ENCODE assay signal across 35 mouse cellular contexts in the genomic region with DNA sequence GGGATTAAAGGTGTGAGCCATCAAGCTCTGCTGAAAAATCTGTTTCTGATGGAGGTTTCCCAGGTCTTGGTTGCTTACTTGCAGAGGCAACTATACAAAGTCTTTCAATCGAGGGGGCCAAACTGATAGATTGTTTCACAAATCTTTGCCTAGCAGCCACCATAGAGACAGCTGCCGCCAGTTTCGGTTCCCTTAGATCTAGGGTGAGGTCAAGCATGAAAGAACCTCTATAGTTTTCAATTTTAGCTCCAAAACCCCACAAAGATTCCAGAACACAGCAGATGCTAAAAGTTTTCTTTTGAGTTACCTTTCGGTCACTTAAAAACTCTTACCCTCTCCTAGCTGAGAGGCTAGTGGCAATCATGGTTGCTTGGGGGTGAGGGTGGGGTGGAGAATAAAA. TPM values are rescaled to one million over a fixed set of nuclear protein-coding genes. Genes with fewer than 3 reads are reported as not detected.
DNase-seq lines count a peak whose midpoint lies in the region; ATAC-seq and TF ChIP-seq lines count a peak whose summit lies in the region.
"Had no signal": no experiment of that assay in that cellular context is flagged by ENCODE, and none has a peak within 500 bp of the region (broad histone marks: within the 10 kb centered on the region; RNA-seq: fewer than 3 reads in every experiment).

No protein-coding gene starts in this region.

- no peaks in the 10 kb centered on the region for H3K9me3 ChIP-seq in midbrain, embryonic 10.5 days (replicated peaks)
- H3K9me3 ChIP-seq in midbrain, embryonic 15.5 days, result no peaks in the 10 kb centered on the region
- H3K9me3 ChIP-seq in forebrain, embryonic 15.5 days, result no peaks in the 10 kb centered on the region
- H3K9me3 ChIP-seq: G1E; hindbrain, embryonic 10.5 days; limb, embryonic 12.5 days; liver, embryonic 15.5 days had no signal

- peaks cover 9% of the 10 kb centered on the region; the same call in 1 of the 2 replicates for H3K36me3 ChIP-seq in midbrain, embryonic 10.5 days
- no peaks in the 10 kb centered on the region for H3K36me3 ChIP-seq in midbrain, embryonic 15.5 days (replicated peaks)
- no peaks in the 10 kb centered on the region for H3K36me3 ChIP-seq in forebrain, embryonic 15.5 days
- H3K36me3 ChIP-seq: G1E; hindbrain, embryonic 10.5 days; limb, embryonic 12.5 days; liver, embryonic 15.5 days had no signal

- no peak overlapping the region for H3K4me2 ChIP-seq in midbrain, embryonic 15.5 days
- no peak overlapping the region for H3K4me2 ChIP-seq in forebrain, embryonic 15.5 days (replicated peaks)
- H3K4me2 ChIP-seq: limb, embryonic 12.5 days; liver, embryonic 15.5 days had no signal

- DNase-seq in midbrain, embryonic 10.5 days (ENCODE audit: low spot score), result no peak
- DNase-seq in B cell, adult 2 months, result peak; percentile 64 to 67
- no peak for DNase-seq in cerebellum, postnatal 4 days (ENCODE audit: low spot score in 2 of 2)
- DNase-seq: adrenal gland, adult 8-10 months; cerebellum, adult 18-20 months; cerebellum, postnatal 10 days; gastrocnemius, adult 2 months; gastrocnemius, postnatal 36 days; heart, postnatal 14 days; kidney, adult 11 months; kidney, postnatal 14 days; lung, embryonic 14.5 days; lung, postnatal 14 days; midbrain, embryonic 14.5 days; right cerebral cortex, postnatal 4 days; thymus, postnatal 4 days had no signal

- H3K4me3 ChIP-seq in midbrain, embryonic 10.5 days, result no peak overlapping the region
- H3K4me3 ChIP-seq in midbrain, embryonic 15.5 days, result no peak overlapping the region
- no peak overlapping the region for H3K4me3 ChIP-seq in bone marrow macrophage, adult 2 months (ENCODE audit: insufficient read depth, low read length)
- H3K4me3 ChIP-seq in forebrain, embryonic 15.5 days, result no peak overlapping the region
- H3K4me3 ChIP-seq: gastrocnemius, adult 2 months; hindbrain, embryonic 10.5 days; left cerebral cortex, adult 2 months; limb, embryonic 12.5 days; liver, embryonic 15.5 days had no signal

- H3K27ac ChIP-seq in midbrain, embryonic 10.5 days (replicated peaks), result 0 out of 2 replicates have a peak overlapping the region, but pooled peaks have one; percentile 17
- no peak overlapping the region for H3K27ac ChIP-seq in midbrain, embryonic 15.5 days
- peak overlapping the region; percentile 44 for H3K27ac ChIP-seq in bone marrow macrophage, adult 2 months (ENCODE audit: insufficient read depth, low read depth, low read length)
- H3K27ac ChIP-seq in forebrain, embryonic 15.5 days (replicated peaks), result no peak overlapping the region
- H3K27ac ChIP-seq: gastrocnemius, adult 2 months; hindbrain, embryonic 10.5 days; left cerebral cortex, adult 2 months; limb, embryonic 12.5 days; liver, embryonic 15.5 days had no signal

- WGBS in midbrain, embryonic 10.5 days, result 85% methylated on average over 4 of the region's 4 CpGs
- WGBS in midbrain, embryonic 15.5 days, result 81% methylated on average over 4 of the region's 4 CpGs
- 84% methylated on average over 4 of the region's 4 CpGs for WGBS in forebrain, embryonic 15.5 days

- TF ChIP-seq POLR2A in bone marrow macrophage, adult 2 months (IDR thresholded peaks at IDR 0.05; ENCODE audit: borderline replicate concordance, low read depth, low read length), result no peak

- no peak overlapping the region for H3K9ac ChIP-seq in midbrain, embryonic 15.5 days
- H3K9ac ChIP-seq in forebrain, embryonic 15.5 days (replicated peaks), result no peak overlapping the region
- H3K9ac ChIP-seq: limb, embryonic 12.5 days; liver, embryonic 15.5 days; lung, embryonic 14.5 days had no signal

- no peak for ATAC-seq in midbrain, embryonic 15.5 days (replicated peaks)
- ATAC-seq in megakaryocyte, adult 5-6 weeks (ENCODE audit: poor library complexity, severe bottlenecking), result peak; percentile 44
- no peak for ATAC-seq in forebrain, embryonic 15.5 days (replicated peaks)
- ATAC-seq in erythroblast, adult 5-6 weeks (replicated peaks; ENCODE audit: low FRiP score, poor library complexity, severe bottlenecking), result no peak
- ATAC-seq: forebrain, embryonic 16.5 days; hindbrain, embryonic 16.5 days had no signal

- TF ChIP-seq CTCF in bone marrow macrophage, adult 2 months (IDR thresholded peaks at IDR 0.05; ENCODE audit: low read depth, low read length), result no peak

- H3K27me3 ChIP-seq in midbrain, embryonic 10.5 days (ENCODE audit: low read depth, poor library complexity, severe bottlenecking), result no peaks in the 10 kb centered on the region
- no peaks in the 10 kb centered on the region for H3K27me3 ChIP-seq in midbrain, embryonic 15.5 days (replicated peaks)
- no peaks in the 10 kb centered on the region for H3K27me3 ChIP-seq in forebrain, embryonic 15.5 days
- H3K27me3 ChIP-seq: limb, embryonic 12.5 days; liver, embryonic 15.5 days had no signal

- peaks cover 35% of the 10 kb centered on the region for H3K4me1 ChIP-seq in midbrain, embryonic 10.5 days
- no peaks in the 10 kb centered on the region for H3K4me1 ChIP-seq in midbrain, embryonic 15.5 days
- peaks cover 20% of the 10 kb centered on the region for H3K4me1 ChIP-seq in bone marrow macrophage, adult 2 months (ENCODE audit: control insufficient read depth, insufficient read depth, low read length)
- H3K4me1 ChIP-seq in forebrain, embryonic 15.5 days, result no peaks in the 10 kb centered on the region

RNA-seq across cellular contexts. Expression of a gene that starts 20.3 kb away (rescaled TPM):
- polyA plus RNA-seq in midbrain, embryonic 10.5 days (2016; fragmentation: Nextera tagmentation; extraction: Ambion mirVana), result 0.29 and 0.30 TPM in 2 replicates
- not detected in 2 replicates for polyA plus RNA-seq in midbrain, embryonic 15.5 days (2015; fragmentation: Nextera tagmentation; extraction: Ambion mirVana)
- polyA plus RNA-seq in bone marrow macrophage, adult 2 months (2012; ENCODE audit: insufficient read depth, insufficient read length, missing spikeins), result not detected in 2 replicates
- not detected in 2 replicates for total RNA-seq in megakaryocyte, adult 5-6 weeks (2015)
- total RNA-seq in megakaryocyte, adult 5-6 weeks (2017), result not detected in 2 replicates
- 0.22 TPM in 1 of 2 replicates, not detected in the other for polyA plus RNA-seq in forebrain, embryonic 15.5 days (2015; fragmentation: Nextera tagmentation; extraction: Ambion mirVana)
- total RNA-seq in erythroblast, adult 5-6 weeks (2015; ENCODE audit: low replicate concordance), result not detected in 2 replicates
- not detected in 2 replicates for total RNA-seq in erythroblast, adult 5-6 weeks (2017; ENCODE audit: low replicate concordance)
- total RNA-seq: G1E; gastrocnemius, adult 2 months; gastrocnemius, postnatal 36 days; heart, postnatal 14 days; layer of hippocampus, postnatal 10 days; left cerebral cortex, adult 2 months; left cerebral cortex, postnatal 25 days; liver, adult 2 months; megakaryocyte-erythroid progenitor cell, adult 5-6 weeks had no signal
- polyA plus RNA-seq: C2C12; G1E; heart, embryonic 14.5 days; hindbrain, embryonic 16.5 days; liver, adult 2 months; midbrain, embryonic 14.5 days; testis, adult 2 months had no signal

RNA-seq across cellular contexts. Expression of a gene that starts 25.7 kb away (rescaled TPM):
- polyA plus RNA-seq in midbrain, embryonic 10.5 days (2016; fragmentation: Nextera tagmentation; extraction: Ambion mirVana), result 19.8 and 21.5 TPM in 2 replicates
- polyA plus RNA-seq in midbrain, embryonic 15.5 days (2015; fragmentation: Nextera tagmentation; extraction: Ambion mirVana), result 5.6 and 5.8 TPM in 2 replicates
- polyA plus RNA-seq in bone marrow macrophage, adult 2 months (2012; ENCODE audit: insufficient read depth, insufficient read length, missing spikeins), result 11.4 and 11.7 TPM in 2 replicates
- total RNA-seq in megakaryocyte, adult 5-6 weeks (2015), result 24.1 TPM in 2 replicates
- total RNA-seq in megakaryocyte, adult 5-6 weeks (2017), result 12.4 and 15.4 TPM in 2 replicates
- 5.6 and 7.2 TPM in 2 replicates for polyA plus RNA-seq in forebrain, embryonic 15.5 days (2015; fragmentation: Nextera tagmentation; extraction: Ambion mirVana)
- 0.19 and 1.3 TPM in 2 replicates for total RNA-seq in erythroblast, adult 5-6 weeks (2015; ENCODE audit: low replicate concordance)
- 0.98 and 1.2 TPM in 2 replicates for total RNA-seq in erythroblast, adult 5-6 weeks (2017; ENCODE audit: low replicate concordance)
- polyA plus RNA-seq: G1E had no signal

Comparison
In these comparisons a context has a peak if more than half of its experiments do, and no peak if none do; other contexts are left out.
1. H3K27ac ChIP-seq: peak in midbrain, embryonic 10.5 days (single experiment) and bone marrow macrophage, adult 2 months (single experiment); none in midbrain, embryonic 15.5 days (single experiment) and forebrain, embryonic 15.5 days (single experiment).
2. DNase-seq: peak in B cell, adult 2 months (2 of 2); none in midbrain, embryonic 10.5 days (single experiment) and cerebellum, postnatal 4 days (0 of 2).